Mouse (Mus musculus): ENCODE data around the gene Myl9.
"Not testable (repeated sequence)": the region's sequence is repeated elsewhere in the genome, so short reads cannot be mapped to it uniquely, and the experiment has no call there.

- TF ChIP-seq CEBPB (IDR thresholded peaks at IDR 0.05; ENCODE audit: low read depth); CTCF (IDR thresholded peaks at IDR 0.05; ENCODE audit: control insufficient read depth, insufficient read depth, insufficient read length): not testable (repeated sequence)
These were observed 49.9 kb downstream of the Myl9 start for GRCm38 (mm10) chr2:156825128-156825527.

Measured in C2C12 (cell line).